Mouse (Mus musculus) c-Kit-positive CD71-positive TER-119-negative erythroid progenitor cells, embryonic 14.5 days (primary cell): ENCODE data around the gene Asgr1.

Experiments used
- DNase-seq: peaks from one replicate; pipeline ENCODE4 v3.0.0-alpha.2; 2013; ENCODE audit warnings: low read depth

Asgr1 gene

DNA sequence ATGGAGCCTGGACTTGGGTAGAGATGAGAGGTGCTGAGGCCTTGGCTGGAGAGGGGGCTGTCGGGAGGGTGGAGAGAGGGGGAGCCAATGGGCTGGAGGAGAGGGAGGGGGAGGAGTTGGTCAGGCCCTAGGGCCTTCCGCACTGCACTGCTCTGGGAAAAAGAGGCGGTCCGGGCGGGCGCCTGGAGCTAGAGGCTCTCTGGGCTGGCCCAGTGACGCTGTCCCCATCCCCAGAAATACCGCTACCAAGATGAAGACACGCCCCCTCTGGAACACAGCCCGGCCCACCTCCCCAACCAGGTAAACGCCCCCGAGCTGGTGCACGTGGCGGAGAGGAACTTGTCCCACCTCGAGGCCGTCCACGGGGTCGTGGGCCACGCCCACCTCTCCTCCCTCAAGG is 27.2 kb upstream of the Asgr1 start:
- DNase-seq = no peak

DNA sequence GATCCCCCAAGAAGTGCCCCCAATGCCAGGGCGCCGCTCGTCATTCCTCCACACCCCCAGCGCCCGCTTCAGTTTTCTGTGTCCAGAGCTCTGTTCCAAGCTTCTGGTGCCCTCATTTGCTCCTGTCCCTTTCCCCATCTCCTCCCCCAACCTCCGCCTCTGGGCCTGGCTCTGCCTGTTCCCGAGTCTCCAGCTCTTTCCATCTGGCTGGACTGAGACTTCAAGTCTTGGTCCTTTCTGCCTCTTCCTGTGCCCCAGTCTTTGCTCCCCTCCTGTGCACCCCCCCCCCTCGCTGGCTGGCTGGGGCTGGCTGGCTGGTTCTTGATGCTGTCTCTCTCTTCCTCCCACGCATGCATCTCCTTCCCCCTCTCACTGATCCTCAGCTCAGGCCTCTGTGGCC is 26.5 kb upstream of the Asgr1 start:
- DNase-seq = no peak

DNA sequence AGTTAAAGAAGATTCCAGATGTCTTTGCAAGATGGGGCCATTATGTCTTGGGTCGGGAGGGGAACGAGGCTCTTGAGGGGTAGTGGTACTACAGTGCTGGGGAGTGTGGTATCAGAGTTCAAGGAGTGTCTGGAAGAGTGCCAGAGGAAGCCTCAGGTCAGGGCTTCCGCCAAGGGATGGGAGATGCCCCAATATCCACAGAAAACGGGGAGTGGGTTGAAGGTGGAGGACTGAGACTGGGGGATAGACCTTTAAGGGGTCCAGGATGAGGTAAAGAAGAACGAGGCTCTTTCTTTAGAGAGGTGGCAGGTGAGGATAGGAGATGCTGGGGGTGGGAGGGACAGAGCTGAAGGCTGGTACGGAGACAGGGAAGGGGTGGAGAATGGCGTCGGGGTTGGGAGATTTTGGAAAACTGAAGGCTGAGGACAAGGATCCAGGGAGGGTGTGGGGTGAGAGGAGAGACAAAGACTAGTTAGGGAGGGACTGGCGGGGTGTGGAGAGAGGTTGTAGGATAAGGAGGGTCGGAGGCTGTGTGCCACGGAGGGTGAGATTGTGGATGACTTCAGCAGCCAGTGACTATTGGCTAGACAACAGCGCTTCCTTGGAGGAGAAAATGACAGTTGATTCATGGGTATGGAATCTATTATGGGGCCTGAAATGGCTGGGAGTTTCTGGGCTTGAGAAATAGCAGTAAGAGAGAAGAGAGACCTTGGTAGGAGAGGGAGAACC is 25.3 kb upstream of the Asgr1 start:
- no peak for DNase-seq

DNA sequence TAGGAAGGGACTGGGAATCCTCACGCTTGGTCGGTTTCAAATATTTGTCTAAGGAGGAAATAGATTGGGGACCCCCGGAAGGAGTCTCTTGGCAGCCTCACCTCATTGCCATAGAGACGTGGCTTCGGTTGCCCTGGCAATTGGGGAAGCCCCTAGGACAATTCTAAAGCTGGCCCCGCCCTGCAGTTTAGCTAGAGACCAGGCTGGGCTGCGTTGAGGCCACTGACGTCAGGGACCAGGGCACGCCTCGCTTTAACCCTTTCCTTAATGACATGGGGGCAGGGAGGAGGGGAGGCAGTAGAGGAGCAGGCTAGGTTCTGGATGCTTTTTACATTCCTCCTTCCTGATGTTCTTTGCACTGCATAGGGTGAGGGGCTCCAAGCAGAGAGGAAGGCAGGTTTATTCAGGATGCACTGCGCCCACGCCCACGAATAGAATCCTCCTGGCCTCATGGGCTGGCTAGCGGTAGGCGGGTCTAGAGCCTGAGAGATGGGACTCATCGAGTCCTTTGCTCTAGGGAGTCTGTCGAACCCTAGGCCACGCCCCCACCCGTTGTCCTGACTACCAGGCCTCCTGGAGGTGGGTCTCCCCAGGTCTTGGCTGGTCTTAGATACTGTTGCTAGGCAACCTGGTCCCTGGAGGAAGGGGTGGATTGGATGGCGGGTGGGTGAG is 24.6 kb upstream of the Asgr1 start:
- peak; percentile 30 for DNase-seq

DNA sequence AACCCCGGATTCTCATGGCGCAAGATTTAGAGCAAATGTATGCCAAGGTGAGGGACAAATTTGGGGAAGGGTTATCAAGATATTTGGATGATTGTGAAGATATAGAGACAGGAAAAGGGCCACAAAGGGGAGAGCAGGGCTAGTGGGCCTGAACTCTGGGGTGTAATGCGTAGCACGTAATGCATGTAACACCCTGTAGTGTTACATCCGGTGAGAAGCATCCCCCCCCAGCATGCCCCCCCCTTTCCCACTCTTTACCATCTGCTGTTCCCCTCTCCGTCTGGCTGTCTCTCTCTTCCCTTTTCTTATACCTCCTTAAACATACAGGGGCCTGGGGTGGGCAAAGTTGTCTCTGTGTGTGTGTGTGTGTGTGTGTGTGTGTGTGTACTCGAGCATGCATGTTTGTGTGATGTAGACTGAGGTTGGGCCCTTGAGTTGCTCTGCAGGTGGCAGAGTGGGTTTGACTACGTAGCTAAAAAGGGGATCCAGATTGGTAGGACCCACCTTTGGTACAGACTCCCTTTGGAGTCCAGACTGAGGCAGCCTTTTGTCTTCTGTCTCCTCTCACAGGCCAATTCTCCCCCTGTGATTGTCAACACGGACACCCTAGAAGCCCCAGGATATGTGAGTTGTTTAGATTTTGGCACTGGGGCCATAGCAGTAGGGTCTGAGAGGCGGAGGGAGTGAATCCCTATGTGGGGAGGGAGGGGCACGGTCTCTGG is 23.9 kb upstream of the Asgr1 start:
- DNase-seq = no peak

DNA sequence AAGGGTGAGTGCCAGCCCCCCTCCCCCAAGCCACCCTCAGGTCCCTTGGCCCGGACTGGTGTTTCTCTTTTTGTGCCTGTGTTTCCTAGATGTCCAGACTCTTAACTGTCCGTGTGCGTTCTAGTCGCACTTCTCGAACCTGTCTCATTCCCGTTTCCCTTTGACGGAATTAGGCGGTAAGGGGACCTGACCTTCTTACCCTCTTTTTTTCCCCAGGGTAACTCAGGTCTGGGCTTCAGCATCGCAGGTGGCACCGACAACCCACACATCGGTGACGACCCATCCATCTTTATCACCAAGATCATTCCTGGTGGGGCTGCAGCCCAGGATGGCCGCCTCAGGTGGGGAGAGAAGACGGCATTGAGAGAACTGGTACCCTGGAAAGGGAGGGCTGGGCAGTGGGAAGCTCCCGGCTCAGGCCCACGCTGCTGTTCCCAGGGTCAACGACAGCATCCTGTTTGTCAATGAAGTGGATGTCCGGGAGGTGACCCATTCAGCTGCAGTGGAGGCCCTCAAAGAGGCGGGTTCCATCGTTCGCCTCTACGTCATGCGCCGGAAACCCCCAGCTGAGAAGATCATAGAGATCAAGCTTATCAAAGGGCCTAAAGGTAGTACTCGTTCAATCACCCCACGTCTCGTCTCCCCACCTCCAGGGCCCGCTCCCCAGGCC is 23.1 kb upstream of the Asgr1 start:
- DNase-seq = no peak

DNA sequence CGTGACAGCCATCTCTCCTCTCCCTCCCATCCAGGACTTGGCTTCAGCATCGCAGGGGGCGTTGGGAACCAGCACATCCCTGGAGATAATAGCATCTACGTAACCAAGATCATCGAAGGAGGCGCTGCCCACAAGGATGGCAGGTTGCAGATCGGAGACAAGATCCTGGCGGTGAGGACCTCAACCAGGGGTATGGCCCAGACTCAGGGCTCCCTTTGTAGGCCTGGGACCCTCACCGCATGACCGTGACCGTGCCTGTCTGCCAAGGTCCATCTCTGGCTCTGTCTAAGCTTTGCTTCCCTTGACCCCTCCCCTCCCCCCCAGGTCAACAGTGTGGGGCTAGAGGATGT is 22.6 kb upstream of the Asgr1 start:
- DNase-seq = no peak

DNA sequence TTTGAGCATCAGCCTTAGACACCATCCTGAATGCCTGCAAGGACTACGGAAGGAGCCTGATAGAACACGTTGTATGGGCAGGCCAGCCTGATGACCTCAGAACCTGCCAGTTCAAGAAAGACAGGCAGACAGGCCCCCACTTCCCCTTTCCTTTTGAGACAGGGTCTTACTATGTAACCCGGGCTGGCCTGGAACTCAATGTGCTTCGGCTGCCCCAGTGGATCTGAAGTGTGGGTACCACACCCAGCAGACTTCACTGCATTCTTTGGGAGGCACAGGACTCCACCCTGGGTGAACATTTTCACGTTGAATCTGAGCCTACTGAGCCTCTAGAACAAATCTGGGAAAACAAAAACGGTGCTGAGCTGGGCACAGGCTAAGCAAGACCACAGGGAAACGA is 15.7 kb upstream of the Asgr1 start:
- DNase-seq = no peak

DNA sequence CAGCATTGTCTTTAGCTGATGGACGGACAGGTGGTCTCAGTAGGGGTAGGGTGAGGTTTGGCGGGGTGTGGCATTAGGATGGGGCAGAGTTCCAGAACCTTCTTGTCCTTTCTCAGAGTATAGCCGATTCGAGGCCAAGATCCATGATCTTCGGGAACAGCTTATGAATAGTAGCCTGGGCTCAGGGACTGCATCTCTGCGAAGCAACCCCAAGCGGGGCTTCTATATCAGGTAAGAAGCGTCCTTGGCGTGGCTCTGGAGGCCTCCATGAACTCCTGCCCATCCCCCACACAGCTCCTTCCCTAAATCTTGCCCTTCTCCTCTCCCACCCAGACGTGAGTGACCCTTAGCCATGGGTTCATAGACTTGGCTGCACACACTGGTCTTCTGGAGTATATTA is 14.3 kb upstream of the Asgr1 start:
- DNase-seq = no peak

DNA sequence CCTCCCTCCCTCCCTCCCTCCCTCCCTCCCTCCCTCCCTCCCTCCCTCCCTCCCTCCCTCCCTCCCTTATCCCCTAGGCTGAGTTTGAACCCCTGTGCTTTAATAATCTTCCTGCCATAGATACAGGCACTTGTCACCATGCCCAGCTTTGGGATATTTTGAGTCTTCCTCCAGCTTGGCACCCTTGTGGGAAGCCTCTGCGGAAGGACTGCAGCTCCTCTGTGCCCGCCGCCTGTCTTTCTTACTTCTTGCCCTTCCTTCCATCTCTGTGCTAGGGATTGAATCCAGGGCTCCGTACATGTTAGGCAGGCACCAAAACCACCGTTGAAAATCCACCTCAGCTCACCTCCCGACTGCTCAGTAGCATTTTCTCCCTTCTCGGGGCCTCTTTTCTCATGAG is 13.7 kb upstream of the Asgr1 start:
- no peak for DNase-seq

DNA sequence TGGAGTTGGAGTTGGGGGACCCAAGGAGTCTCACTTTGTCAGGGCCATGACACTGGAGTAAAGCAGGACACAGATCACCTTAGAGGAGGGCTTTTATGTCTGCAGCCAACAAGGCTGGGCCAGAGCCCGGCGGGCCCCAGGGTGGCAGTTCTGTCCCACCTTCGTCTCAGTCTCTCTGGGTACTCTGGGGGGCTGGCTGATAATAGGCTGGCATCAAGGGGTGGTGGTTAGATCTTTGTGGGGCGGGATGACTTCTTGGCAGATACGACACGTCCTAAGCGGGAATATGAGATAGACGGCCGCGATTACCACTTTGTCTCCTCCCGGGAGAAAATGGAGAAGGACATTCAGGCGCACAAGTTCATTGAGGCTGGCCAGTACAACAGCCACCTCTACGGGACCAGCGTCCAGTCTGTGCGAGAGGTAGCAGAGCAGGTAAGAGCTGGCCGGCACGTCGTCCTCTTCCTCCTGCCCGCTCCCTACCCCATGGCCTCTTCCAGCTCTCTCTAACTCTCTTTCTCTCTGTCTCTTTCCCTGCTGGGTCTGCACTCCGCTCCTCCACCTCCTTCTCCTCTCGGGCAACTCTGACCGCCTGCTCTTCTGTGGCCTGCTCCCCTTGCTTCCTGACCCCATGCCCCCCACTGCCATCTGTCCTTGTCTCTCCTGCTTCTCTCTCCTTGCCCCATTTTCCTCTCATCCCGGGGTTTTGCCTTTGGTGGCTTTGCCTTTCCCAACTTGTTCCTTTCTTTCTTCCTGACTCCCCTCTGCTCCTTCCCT is 11.4 kb upstream of the Asgr1 start:
- DNase-seq = no peak

DNA sequence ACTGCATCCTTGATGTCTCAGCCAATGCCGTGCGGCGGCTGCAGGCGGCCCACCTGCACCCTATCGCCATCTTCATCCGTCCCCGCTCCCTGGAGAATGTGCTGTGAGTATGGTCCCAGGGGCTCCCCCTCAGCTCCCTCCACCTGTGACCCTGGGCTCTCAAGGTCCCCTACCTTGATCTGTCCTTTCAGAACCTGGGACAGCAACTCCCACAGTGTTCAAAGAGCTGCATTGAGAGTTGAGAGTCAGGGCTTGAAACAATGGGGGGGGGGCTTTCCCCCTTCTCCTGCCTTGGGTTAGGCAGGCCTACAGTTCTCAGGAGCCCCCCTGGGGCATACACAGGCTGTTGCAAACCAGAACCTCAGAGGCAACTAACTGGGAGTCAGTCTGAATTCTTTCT is 10.2 kb upstream of the Asgr1 start:
- no peak for DNase-seq

DNA sequence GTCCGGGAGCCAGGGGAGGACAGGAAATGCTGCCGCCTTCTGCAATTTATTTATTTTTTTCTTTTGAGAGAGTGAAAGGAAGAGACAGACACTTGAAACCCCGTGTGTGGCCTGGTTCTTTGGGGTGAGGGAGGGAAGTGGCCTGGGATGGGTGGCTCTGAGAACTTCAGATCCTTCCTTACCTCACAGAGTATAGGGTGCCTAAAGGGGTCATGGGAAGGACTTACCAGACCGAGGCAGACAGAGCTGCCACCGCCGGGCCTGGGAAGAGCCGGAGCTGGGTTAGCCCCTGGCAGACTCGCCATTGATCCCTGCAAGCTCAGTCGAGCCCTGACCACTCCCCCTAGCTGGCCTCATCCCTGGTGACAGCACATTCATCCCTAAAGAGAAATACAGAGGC is 8.4 kb upstream of the Asgr1 start:
- no peak for DNase-seq

DNA sequence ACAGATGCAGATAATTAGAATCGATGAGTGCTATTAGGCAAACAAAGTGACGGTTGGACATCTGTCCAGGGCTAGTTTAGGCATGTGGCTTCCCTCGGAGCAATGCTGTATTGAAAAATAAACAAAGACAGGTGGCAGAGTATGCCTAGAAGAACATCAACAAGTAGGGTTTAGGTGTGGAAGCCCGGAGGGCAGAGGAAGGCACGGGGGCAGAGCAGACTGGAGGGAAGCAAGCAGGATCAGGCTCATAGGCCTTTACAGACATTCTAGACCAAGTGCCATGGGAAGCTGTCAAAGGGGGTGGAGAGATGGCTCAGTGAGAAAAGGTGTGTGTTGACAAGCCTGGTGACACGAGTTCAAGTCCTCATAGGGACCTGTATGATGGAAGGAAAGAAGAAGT is 4.5 kb upstream of the Asgr1 start:
- no peak for DNase-seq

DNA sequence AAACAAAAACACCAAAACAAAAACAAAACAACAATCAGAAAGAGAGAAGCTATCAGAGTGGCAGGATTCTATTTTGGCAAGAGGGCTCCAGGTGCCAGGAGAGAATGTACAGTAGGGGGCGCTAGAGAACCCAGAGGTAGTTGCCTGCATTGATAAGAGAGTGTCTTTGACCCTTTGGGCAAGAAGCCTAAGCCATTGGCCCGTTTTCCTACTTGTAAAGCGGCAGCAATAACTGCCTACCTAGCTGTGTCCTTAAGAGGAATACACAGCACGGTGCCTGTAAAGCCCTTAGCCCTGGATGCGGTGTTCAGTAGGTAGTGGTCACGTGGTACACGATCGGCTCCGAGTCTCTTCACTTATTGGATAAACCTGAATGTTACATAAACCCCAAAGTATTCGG is 4.1 kb upstream of the Asgr1 start:
- peak; percentile 14 for DNase-seq

DNA sequence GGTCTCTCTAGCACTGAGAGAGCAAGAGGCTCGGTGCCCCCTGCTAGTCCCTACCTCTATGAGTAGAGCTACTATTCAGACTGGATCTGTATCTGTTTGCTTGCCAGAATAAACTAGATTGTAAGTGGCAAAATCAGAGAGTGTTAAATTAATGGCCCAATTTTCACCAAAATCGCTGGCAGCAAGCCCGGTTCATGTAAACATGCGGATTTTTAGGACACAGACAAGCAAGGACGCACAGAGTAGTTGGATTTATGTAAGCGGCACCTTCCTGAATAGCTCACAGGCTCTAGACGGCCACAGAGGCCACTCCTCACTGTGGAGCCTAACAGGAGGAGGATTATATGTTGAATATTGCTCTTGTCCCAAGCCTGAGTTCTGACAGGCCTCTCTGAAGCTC is 729 bp upstream of the Asgr1 start:
- DNase-seq = no peak

DNA sequence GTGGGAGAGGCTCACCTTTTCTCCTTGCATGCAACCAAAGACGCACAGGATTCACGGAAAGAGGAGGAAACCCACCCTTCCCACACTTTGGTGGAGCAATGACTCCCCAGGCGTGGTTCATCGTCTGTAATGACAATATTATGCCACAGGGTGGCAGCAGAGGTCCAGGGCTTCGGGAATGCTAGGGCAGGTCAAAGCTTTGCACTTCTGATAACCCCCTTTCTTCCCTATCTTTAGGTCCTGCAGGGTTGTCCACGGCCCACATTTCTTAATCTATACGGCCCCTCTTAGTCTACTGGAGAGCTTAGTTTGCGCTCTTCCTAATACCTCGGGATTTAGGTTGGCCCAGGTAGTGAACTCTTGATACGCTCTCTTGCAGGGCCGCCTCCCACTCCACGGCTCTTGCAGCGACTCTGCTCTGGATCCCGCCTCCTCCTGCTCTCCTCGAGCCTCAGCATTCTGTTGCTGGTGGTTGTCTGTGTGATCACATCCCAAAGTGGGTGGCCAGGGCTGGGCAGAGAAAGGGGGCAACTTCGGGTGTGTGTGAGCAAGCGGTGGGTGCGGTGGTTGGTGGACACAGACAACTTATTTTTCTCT is 1.8 kb downstream of the Asgr1 start:
- peak; percentile 59 for DNase-seq

DNA sequence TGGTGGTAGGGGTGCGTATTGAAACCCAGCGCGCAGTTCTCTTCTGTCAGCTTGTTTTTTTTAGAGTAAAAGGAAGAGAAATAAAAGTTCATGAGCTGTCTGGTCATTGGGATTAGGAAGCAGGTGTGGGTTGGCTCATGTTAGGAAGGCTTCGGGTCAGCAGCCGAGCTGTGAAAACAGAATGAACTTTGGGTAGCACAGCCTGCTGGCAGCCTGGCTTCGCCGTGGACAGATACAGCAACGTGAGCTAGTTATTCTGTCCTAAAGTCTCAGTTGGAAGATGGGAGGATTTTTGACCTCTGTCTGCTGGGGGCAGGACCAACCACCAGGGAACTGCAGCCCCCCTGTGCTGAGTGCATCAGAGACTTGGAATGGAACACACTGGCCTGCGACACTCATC is 3.9 kb downstream of the Asgr1 start:
- DNase-seq = no peak

DNA sequence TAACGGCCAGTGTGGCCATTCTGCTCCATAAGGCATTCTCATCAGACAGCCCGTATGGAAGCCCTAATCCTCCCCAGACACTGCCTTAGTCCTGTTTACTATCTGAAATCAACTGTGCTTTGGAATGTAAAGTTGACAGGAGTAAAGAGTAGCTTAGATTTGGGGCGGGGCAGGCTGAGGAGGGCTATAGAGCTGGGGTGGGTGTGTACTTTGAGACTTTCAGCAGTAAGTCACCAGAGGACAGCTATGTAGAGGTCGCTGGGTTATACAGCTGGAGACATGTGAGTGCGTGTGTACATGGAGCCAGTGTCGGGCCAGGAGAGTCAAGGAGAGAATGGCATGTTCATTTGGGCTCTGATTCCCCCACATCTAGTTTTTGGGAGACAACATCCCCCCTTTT is 6.0 kb downstream of the Asgr1 start:
- DNase-seq = no peak

DNA sequence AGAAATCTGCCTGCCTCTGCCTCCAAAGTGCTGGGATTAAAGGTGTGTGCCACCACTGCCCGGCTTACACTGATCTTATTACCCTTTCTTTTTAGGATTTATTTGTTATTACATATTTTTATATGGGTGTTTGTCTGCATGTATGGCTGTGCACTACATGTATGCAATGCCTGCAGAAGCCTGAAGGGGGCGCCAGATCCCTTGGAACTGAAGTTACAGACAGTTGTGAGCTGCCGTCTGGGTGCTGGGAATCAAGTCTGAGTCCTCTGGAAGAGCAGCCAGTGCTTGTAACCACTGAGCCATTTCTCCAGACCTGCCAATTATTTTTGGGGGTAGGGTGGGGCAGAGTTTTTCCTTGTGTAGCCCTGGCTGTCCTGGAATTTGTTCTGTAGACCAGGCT is 9.2 kb downstream of the Asgr1 start:
- no peak for DNase-seq

DNA sequence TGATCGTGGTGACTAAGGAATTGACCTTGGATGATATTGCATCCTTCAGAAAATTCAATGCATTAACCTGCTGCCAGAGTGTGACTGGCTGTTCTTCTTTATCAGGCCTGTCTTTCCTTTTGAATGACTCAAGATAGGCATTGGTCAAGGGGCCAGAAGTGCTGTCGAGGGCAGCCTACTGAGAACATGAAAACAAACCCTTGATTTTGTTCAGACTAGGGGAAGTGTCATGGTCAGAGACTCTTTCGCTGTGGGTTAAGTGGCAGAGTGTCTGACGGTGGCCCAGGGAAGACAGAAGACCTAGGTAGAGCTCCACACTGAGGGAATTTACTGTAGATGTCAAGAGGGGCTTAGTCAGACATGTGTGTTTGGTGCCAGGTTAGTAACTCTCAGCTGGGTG is 12.8 kb downstream of the Asgr1 start:
- no peak for DNase-seq

DNA sequence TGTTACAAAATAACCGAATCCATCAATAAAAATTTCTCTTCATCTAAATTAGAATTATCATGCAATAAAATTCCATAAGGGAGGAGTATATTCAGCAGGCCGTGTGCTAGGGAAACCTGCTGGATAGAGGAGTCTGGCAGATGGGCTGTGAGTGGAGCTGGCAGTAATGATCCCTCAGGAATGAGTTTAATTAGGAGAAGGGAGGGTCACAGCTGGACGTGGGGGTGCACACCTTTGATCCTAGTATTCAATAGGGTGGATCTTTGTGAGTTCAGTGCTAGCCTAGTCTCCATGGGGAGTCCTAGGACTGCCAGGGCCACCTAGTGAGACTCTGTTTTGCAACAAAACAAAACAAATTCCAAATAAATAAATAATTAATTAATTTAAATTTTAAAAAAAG is 14.4 kb downstream of the Asgr1 start:
- DNase-seq = no peak
